Mouse (Mus musculus): ENCODE measurements around the gene Zc3h18. TPM values are rescaled to one million over a fixed set of nuclear protein-coding genes. Genes with fewer than 3 reads are reported as not detected.

The Zc3h18 gene
- total RNA-seq, 2 experiments from 2014 or later, result 21.6 to 23.5 TPM

- intact Hi-C loops (cut with DNase I; ENCODE audit: low total_unique reads), result no loop called here
- DNase-seq, result no peak
Measured at GRCm38 (mm10) chr8:122375320-122375719, 1.1 kb upstream of the Zc3h18 start.

- intact Hi-C loops (cut with DNase I; ENCODE audit: low total_unique reads), result no loop called here
- no peak for DNase-seq
Measured at GRCm38 (mm10) chr8:122375751-122376364, 551 bp upstream of the Zc3h18 start.

DNA sequence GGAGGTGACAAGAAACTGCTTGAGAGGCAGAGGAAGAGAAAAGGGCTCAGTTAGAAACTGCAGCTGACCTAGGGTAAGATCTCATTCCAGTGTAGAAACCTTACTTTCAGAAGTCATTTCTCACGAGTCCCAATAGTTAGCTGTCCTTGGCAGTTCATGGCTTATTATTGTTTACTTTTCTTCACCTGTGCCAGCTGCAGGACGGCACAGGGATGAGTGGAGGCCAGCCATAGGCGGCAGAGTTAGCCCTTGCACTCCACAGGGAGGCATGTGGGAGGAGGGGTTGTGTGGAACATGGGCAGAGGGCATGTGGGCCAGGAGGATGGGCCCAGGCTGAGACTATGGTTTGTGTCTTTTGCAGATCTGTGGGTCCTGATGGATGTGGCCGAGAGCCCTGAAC is 6.6 kb downstream of the Zc3h18 start:
- intact Hi-C loops (cut with DNase I; ENCODE audit: low total_unique reads), result no loop called here
- no peak for DNase-seq

DNA sequence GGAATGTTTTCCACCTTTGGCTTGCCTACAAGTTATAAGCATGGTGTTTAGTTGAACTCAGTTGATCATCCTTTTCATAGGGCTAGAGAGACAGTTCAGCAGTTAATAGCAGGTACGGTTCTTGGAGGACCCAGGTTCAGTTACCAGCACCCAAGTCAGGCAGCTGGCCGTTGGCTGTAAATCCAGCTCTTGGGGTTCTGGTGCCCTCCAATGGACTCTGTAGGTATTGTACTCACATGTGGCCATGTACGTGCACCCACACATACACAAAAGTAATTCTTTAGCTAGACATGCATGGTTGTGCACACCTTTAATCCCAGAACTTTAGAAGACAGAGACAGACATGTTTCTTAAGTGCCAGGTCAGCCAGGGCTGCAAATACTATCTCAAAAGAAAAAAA is 12.9 kb downstream of the Zc3h18 start:
- intact Hi-C loops (cut with DNase I; ENCODE audit: low total_unique reads), result no loop called here
- no peak for DNase-seq

DNA sequence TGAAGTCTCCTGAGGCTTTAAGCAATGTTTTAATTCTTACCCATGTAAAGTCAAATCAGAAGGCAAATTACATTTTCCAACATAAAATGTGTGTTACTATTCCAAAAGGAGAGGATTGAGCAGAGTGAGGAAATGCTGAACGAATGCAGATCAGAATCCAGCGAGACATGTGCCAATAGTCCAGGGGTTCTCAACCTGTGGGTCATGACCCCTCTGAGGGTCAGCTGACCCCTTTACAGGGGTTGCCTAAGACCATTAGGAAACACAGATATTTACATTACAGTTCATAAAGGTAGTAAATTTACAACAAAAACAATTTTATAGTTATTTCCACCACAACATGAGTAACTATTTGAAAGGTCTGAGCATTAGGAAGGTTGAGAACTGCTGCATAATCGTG is 14.3 kb downstream of the Zc3h18 start:
- intact Hi-C loops (cut with DNase I; ENCODE audit: low total_unique reads), result no loop called here
- no peak for DNase-seq

DNA sequence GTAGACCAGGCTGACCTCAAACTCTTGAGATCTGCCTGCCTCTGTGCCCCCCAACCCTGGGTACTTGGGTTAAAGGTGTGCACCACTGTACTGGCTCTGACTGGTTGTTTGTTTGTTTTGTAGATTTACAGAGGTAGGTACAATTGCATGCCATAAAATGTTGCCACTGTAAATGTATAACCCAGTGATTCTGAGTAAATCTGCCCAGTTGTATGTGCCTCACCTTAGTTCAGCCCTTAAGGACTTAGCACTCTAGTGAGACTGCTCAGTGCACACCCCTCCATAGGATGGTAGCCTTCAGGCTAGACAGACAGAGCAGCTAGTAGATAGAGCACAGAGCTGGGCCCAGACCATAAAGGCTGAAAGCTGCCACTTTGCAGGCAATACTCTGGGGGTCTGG is 17.3 kb downstream of the Zc3h18 start:
- intact Hi-C loops (cut with DNase I; ENCODE audit: low total_unique reads), result no loop called here
- DNase-seq, result no peak

- intact Hi-C loops (cut with DNase I; ENCODE audit: low total_unique reads), result no loop called here
- no peak for DNase-seq
Measured at GRCm38 (mm10) chr8:122395291-122395690, 18.9 kb downstream of the Zc3h18 start.

- intact Hi-C loops (cut with DNase I; ENCODE audit: low total_unique reads), result no loop called here
- no peak for DNase-seq
Measured at GRCm38 (mm10) chr8:122398186-122398585, 21.8 kb downstream of the Zc3h18 start.

- DNase-seq, result no peak
- intact Hi-C loops (cut with DNase I; ENCODE audit: low total_unique reads), result no loop called here
Measured at GRCm38 (mm10) chr8:122405146-122405805, 28.9 kb downstream of the Zc3h18 start.

DNA sequence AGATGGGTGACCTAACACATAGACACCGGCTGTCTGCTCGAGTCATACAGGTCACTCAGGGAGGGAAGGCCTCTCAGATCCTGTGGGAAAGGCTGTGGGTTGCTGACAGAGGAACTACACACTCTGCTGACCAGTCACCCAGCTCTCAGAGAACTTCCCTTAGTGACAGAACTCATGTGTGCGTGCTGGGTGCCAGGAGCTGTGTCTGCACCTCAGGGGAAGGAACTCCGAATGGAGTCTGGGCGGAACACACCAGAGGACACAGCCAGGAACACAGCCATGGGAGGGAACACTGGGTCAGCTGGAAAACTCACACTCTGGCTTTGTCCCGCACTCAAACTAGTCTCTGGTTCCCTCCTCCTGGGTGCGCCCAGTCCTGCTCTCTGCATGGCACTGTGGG is 31.3 kb downstream of the Zc3h18 start:
- intact Hi-C loops (cut with DNase I; ENCODE audit: low total_unique reads), result no loop called here
- DNase-seq, result no peak

DNA sequence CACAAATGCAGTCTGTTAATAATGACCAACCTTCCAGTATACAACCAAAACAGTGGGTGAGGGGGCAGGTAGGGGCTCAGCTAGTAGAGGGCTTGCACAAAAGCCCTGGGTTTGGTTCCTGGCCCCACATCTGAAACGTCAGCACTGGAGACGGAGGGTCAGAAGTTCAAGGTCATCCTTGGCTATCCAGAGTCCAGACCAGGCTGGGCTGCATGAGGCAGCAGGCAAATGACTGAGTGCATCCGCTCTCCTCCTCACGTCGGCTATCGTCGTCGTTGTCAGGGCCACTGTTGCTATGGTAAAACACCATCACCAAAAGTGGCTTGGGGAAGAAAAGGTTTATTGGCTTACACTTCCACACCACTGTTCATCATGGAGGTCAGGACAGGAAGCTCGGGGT is 37.9 kb downstream of the Zc3h18 start:
- no peak for DNase-seq
- intact Hi-C loops (cut with DNase I; ENCODE audit: low total_unique reads), result no loop called here

GRCm38 (mm10) chr8:122415554-122415953 is 39.1 kb downstream of the Zc3h18 start:
- DNase-seq, result no peak
- intact Hi-C loops (cut with DNase I; ENCODE audit: low total_unique reads), result no loop called here

GRCm38 (mm10) chr8:122419881-122420555 is 43.6 kb downstream of the Zc3h18 start:
- no peak for DNase-seq
- intact Hi-C loops (cut with DNase I; ENCODE audit: low total_unique reads), result no loop called here

DNA sequence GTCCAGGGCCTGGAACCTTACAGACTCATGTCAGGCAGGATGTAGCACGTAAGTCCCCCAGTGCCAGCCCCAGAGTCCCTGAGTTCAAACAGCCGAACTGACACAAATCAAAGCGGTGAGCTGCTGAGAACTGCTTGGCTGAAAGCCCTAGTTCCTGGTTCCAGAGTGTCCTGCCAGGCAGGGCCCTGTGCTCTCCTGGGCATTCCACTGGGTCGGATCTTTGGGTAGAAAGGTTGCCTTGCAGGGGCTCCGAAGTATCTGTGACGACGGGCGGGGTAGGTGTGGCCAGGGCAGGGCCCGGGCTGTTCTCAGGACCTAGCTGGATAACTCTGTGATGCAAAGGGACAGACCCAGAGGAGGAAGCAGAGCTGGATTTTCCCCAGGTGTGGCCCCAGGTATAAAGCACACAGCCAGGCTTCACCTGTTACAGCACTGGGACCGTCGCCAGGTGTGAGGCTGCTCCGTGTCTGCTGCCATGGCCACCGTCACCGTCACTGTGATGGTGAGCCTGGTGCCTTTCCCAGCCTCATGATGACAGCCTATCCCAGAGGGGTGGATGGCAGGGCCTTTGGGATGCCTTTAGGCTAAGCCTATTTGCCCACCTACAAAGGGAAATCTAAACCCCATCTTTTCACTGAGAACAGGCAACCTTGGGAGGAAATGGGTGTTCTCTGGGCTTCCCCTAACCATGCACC is 45.1 kb downstream of the Zc3h18 start, which contains the start of gene Il17c:
Il17c (plus strand) TSS at position 645 of the 695 bp plus-strand sequence.
- DNase-seq, result no peak

GRCm38 (mm10) chr8:122423217-122423616 is 46.8 kb downstream of the Zc3h18 start:
- intact Hi-C loops (cut with DNase I; ENCODE audit: low total_unique reads), result no loop called here
- DNase-seq, result no peak

More for the DNA sequence above, 45.1 kb downstream of the Zc3h18 start, which contains the start of gene Il17c:
- intact Hi-C loops (cut with DNase I; ENCODE audit: low total_unique reads), result no loop called here

- no peak for DNase-seq
- intact Hi-C loops (cut with DNase I; ENCODE audit: low total_unique reads), result no loop called here
Measured at GRCm38 (mm10) chr8:122423659-122424058, 47.2 kb downstream of the Zc3h18 start.

DNA sequence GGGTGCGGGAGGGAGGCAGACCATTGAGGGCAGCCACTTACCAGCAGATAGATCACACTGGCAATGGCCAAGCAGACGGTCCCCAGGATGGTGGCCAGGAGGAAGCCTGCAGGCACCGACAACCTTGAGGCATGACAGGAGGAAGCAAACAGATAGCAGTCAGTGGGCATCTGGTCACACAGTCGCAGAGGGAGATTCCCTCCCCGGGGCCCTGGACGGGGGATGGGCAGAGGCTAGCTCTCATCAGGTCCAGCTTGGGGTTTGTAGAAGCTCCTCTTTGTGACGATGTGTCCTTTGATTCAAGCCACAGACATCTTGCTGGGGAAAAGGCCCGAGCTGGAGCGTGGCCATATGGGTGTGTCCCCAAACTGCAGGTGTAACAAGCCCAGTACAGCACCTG is 49.7 kb downstream of the Zc3h18 start:
- intact Hi-C loops (cut with DNase I; ENCODE audit: low total_unique reads), result no loop called here
- no peak for DNase-seq

DNA sequence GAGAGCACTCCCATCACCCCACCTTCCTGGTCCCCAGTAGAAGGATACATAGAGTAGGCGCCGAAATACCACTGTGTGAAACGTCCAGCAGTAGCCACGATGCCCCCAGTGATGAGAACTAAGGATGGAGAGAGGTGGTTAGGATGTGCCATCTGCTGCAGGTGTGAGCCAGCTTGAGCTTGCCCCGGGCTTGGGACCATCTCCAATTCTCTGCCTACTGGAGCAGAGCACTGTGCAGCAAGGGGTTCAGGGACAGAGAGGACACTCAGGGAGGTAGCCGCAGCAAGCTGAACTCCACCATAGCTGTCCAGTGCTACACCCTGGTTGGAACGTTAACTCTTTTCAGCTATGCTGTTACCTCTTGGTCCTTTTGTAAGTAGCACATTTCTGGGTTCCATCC is 51.2 kb downstream of the Zc3h18 start:
- DNase-seq, result no peak
- intact Hi-C loops (cut with DNase I; ENCODE audit: low total_unique reads), result no loop called here

- intact Hi-C loops (cut with DNase I; ENCODE audit: low total_unique reads), result no loop called here
- DNase-seq, result no peak
Measured at GRCm38 (mm10) chr8:122428163-122428562, 51.8 kb downstream of the Zc3h18 start.

GRCm38 (mm10) chr8:122430058-122430636 is 53.7 kb downstream of the Zc3h18 start:
- DNase-seq, result no peak
- intact Hi-C loops (cut with DNase I; ENCODE audit: low total_unique reads), result loop anchor here (10.0 kb wide), 1 partner anchor 155 kb away; no protein-coding TSS in a partner anchor

Measured in gastrocnemius, postnatal 14 days (tissue).